Mouse (Mus musculus) brain, embryonic 18.5 days (tissue): ENCODE data around the gene Retreg2.

Experiments
- DNase-seq: peaks from one replicate; pipeline ENCODE4 v3.0.0-alpha.2; 2012; ENCODE audit warnings: low read depth, low spot score

The Retreg2 gene

GRCm38 (mm10) chr1:75142301-75143261 is at the start of gene Retreg2, which contains the start of gene Cnppd1:
TSS of gene Retreg2 (plus strand) at chr1:75142778.
TSS of gene Cnppd1 (minus strand) at chr1:75142711.
- peak; percentile 85 for DNase-seq

GRCm38 (mm10) chr1:75122211-75122610 is 20.4 kb upstream of the Retreg2 start:
- no peak for DNase-seq

- peak; percentile 89 for DNase-seq
These were observed 17.9 kb upstream of the Retreg2 start, which contains the start of gene Nhej1 for GRCm38 (mm10) chr1:75124346-75125321. TSS of gene Nhej1 (minus strand) at chr1:75125200.

- no peak for DNase-seq
These were observed 17.2 kb upstream of the Retreg2 start for GRCm38 (mm10) chr1:75125418-75125817.

GRCm38 (mm10) chr1:75128641-75129040 is 13.9 kb upstream of the Retreg2 start:
- no peak for DNase-seq

GRCm38 (mm10) chr1:75133421-75134207 is 9.0 kb upstream of the Retreg2 start, which contains the start of gene Slc23a3:
TSS of gene Slc23a3 (minus strand) at chr1:75133890.
- DNase-seq = no peak

- no peak for DNase-seq
These were observed 6.3 kb upstream of the Retreg2 start for GRCm38 (mm10) chr1:75136293-75136692.

GRCm38 (mm10) chr1:75136730-75137129 is 5.8 kb upstream of the Retreg2 start:
- no peak for DNase-seq

- no peak for DNase-seq
These were observed 4.1 kb upstream of the Retreg2 start for GRCm38 (mm10) chr1:75138448-75138847.

- DNase-seq = no peak
These were observed 1.9 kb upstream of the Retreg2 start for GRCm38 (mm10) chr1:75140601-75141190.

GRCm38 (mm10) chr1:75141486-75142190 is 940 bp upstream of the Retreg2 start:
- no peak for DNase-seq

- no peak for DNase-seq
These were observed 3.0 kb downstream of the Retreg2 start for GRCm38 (mm10) chr1:75145589-75145988.

GRCm38 (mm10) chr1:75147411-75148135 is 5.0 kb downstream of the Retreg2 start:
- DNase-seq = no peak

- DNase-seq = no peak
These were observed 6.1 kb downstream of the Retreg2 start for GRCm38 (mm10) chr1:75148727-75149126.

GRCm38 (mm10) chr1:75155837-75156236 is 13.3 kb downstream of the Retreg2 start:
- no peak for DNase-seq

- DNase-seq = no peak
These were observed 16.4 kb downstream of the Retreg2 start for GRCm38 (mm10) chr1:75158990-75159389.

- DNase-seq = no peak
These were observed 17.1 kb downstream of the Retreg2 start for GRCm38 (mm10) chr1:75159540-75160255.

- DNase-seq = no peak
These were observed 17.7 kb downstream of the Retreg2 start for GRCm38 (mm10) chr1:75160256-75160617.

GRCm38 (mm10) chr1:75168093-75168471 is 25.5 kb downstream of the Retreg2 start:
- DNase-seq = no peak
